ENCODE assay signal across 36 mouse cellular contexts in the genomic region with DNA sequence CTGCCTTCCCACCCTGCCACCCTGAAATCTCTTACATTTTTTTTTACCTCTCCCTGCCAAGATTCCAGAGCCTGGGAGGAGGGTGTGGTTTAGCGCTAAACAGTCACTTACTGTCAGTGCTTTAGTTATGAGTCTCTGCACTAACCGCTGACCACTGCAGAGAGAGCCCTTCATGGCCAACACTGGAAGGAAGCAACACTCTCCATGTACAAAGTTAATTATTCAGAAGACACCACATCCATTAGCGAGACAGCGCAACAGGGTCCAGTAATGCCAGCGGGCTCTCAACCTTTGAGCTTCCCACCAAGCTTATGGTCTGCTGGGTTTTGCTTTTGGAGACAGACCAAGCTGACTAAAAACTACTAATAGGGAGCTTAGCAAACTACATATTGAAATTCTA. TPM values are rescaled to one million over a fixed set of nuclear protein-coding genes. Genes with fewer than 3 reads are reported as not detected.
DNase-seq lines count a peak whose midpoint lies in the region; ATAC-seq lines count a peak whose summit lies in the region.
"Had no signal": no experiment of that assay in that cellular context is flagged by ENCODE, and none has a peak within 500 bp of the region (broad histone marks: within the 10 kb centered on the region; RNA-seq: fewer than 3 reads in every experiment).

No protein-coding gene starts in this region.

- H3K4me3 ChIP-seq in embryonic facial prominence, embryonic 14.5 days (ENCODE audit: low read depth, low read length): no peak overlapping the region
- H3K4me3 ChIP-seq in embryonic facial prominence, embryonic 10.5 days: no peak overlapping the region
- no peak overlapping the region for H3K4me3 ChIP-seq in forebrain, embryonic 16.5 days (replicated peaks; ENCODE audit: low read length)
- H3K4me3 ChIP-seq in midbrain, embryonic 14.5 days (replicated peaks; ENCODE audit: low read depth, low read length): no peak overlapping the region
- H3K4me3 ChIP-seq: forebrain, embryonic 13.5 days; gastrocnemius, adult 2 months; heart, adult 2 months; heart, embryonic 12.5 days; hindbrain, embryonic 13.5 days; layer of hippocampus, adult 2 months; limb, embryonic 10.5 days; limb, embryonic 15.5 days; midbrain, embryonic 13.5 days had no signal

- no peak overlapping the region for H3K4me2 ChIP-seq in embryonic facial prominence, embryonic 14.5 days (ENCODE audit: low read depth, low read length)
- no peak overlapping the region for H3K4me2 ChIP-seq in forebrain, embryonic 16.5 days (ENCODE audit: low read length)
- no peak overlapping the region for H3K4me2 ChIP-seq in midbrain, embryonic 14.5 days (ENCODE audit: low read length)
- H3K4me2 ChIP-seq: forebrain, embryonic 13.5 days; heart, embryonic 12.5 days; hindbrain, embryonic 13.5 days; limb, embryonic 15.5 days; midbrain, embryonic 13.5 days had no signal

- peak; percentile 6 for DNase-seq in embryonic facial prominence, embryonic 14.5 days (ENCODE audit: low spot score)
- no peak for DNase-seq in embryonic facial prominence, embryonic 10.5 days (ENCODE audit: low spot score)
- DNase-seq in kidney, adult 8-10 months: peak; percentile 49 to 74
- peak; percentile 47 for DNase-seq in kidney, postnatal 10 days
- DNase-seq in right cerebral cortex, postnatal 4 days: no peak
- no peak for DNase-seq in midbrain, embryonic 14.5 days
- DNase-seq in gastrocnemius, postnatal 14 days: no peak
- DNase-seq: adrenal gland, adult 2 months; adrenal gland, postnatal 36 days; cerebellum, adult 18-20 months; cerebellum, postnatal 14 days; gastrocnemius, adult 2 months; heart, adult 2 months; heart, postnatal 4 days; lung, adult 2 months; lung, postnatal 10 days; right cerebral cortex, postnatal 25 days; spleen, adult 18-20 months; thymus, postnatal 14 days had no signal

- ATAC-seq in embryonic facial prominence, embryonic 14.5 days (ENCODE audit: low read depth): no peak
- ATAC-seq in forebrain, embryonic 16.5 days: no peak
- ATAC-seq in midbrain, embryonic 14.5 days (ENCODE audit: low FRiP score, low TSS enrichment): no peak
- ATAC-seq: activated CD4-positive, CD25-positive, alpha-beta regulatory T cell, adult 4 months; forebrain, embryonic 13.5 days; intestine, embryonic 16.5 days; midbrain, embryonic 13.5 days had no signal

- no peaks in the 10 kb centered on the region for H3K36me3 ChIP-seq in embryonic facial prominence, embryonic 14.5 days (ENCODE audit: control insufficient read depth, insufficient read depth, low read length)
- no peaks in the 10 kb centered on the region for H3K36me3 ChIP-seq in embryonic facial prominence, embryonic 10.5 days (replicated peaks)
- H3K36me3 ChIP-seq in forebrain, embryonic 16.5 days (ENCODE audit: control insufficient read depth, insufficient read depth): no peaks in the 10 kb centered on the region
- no peaks in the 10 kb centered on the region for H3K36me3 ChIP-seq in midbrain, embryonic 14.5 days (ENCODE audit: control insufficient read depth, insufficient read depth, low read length)
- H3K36me3 ChIP-seq: heart, embryonic 12.5 days; hindbrain, embryonic 13.5 days; limb, embryonic 10.5 days; limb, embryonic 15.5 days; midbrain, embryonic 13.5 days had no signal

- H3K27ac ChIP-seq in embryonic facial prominence, embryonic 14.5 days (replicated peaks; ENCODE audit: low read depth, low read length): no peak overlapping the region
- H3K27ac ChIP-seq in embryonic facial prominence, embryonic 10.5 days (replicated peaks): no peak overlapping the region
- H3K27ac ChIP-seq in forebrain, embryonic 16.5 days (ENCODE audit: low read length): no peak overlapping the region
- no peak overlapping the region for H3K27ac ChIP-seq in midbrain, embryonic 14.5 days (replicated peaks; ENCODE audit: low read depth, low read length)
- H3K27ac ChIP-seq: forebrain, embryonic 13.5 days; gastrocnemius, adult 2 months; heart, adult 2 months; hindbrain, embryonic 13.5 days; layer of hippocampus, adult 2 months; limb, embryonic 10.5 days; limb, embryonic 15.5 days; liver, embryonic 14.5 days; midbrain, embryonic 13.5 days had no signal

- intact Hi-C loops in gastrocnemius, postnatal 14 days (cut with DNase I; ENCODE audit: low total_unique reads): no loop called here

- no peaks in the 10 kb centered on the region for H3K27me3 ChIP-seq in embryonic facial prominence, embryonic 14.5 days (replicated peaks; ENCODE audit: control insufficient read depth, insufficient read depth, low read length)
- no peaks in the 10 kb centered on the region for H3K27me3 ChIP-seq in embryonic facial prominence, embryonic 10.5 days (replicated peaks; ENCODE audit: low read depth, poor library complexity, severe bottlenecking)
- no peaks in the 10 kb centered on the region for H3K27me3 ChIP-seq in forebrain, embryonic 16.5 days (replicated peaks; ENCODE audit: control insufficient read depth, insufficient read depth, low read length)
- no peaks in the 10 kb centered on the region for H3K27me3 ChIP-seq in midbrain, embryonic 14.5 days (ENCODE audit: control insufficient read depth, insufficient read depth, low read length)
- H3K27me3 ChIP-seq: forebrain, embryonic 13.5 days; heart, embryonic 12.5 days; hindbrain, embryonic 13.5 days; limb, embryonic 15.5 days; midbrain, embryonic 13.5 days had no signal

- no peaks in the 10 kb centered on the region for H3K9me3 ChIP-seq in embryonic facial prominence, embryonic 14.5 days (ENCODE audit: control insufficient read depth, low read length)
- 0 out of 2 replicates have a peak, but pooled peaks cover 5% of the 10 kb centered on the region for H3K9me3 ChIP-seq in embryonic facial prominence, embryonic 10.5 days
- no peaks in the 10 kb centered on the region for H3K9me3 ChIP-seq in forebrain, embryonic 16.5 days (ENCODE audit: control insufficient read depth, low read length)
- no peaks in the 10 kb centered on the region for H3K9me3 ChIP-seq in midbrain, embryonic 14.5 days (ENCODE audit: control insufficient read depth, low read length)
- H3K9me3 ChIP-seq: forebrain, embryonic 13.5 days; heart, embryonic 12.5 days; hindbrain, embryonic 13.5 days; limb, embryonic 10.5 days; limb, embryonic 15.5 days; midbrain, embryonic 13.5 days had no signal

- no peaks in the 10 kb centered on the region for H3K4me1 ChIP-seq in embryonic facial prominence, embryonic 14.5 days (ENCODE audit: control insufficient read depth, insufficient read depth, low read length)
- H3K4me1 ChIP-seq in embryonic facial prominence, embryonic 10.5 days: 0 out of 2 replicates have a peak, but pooled peaks cover 3% of the 10 kb centered on the region
- no peaks in the 10 kb centered on the region for H3K4me1 ChIP-seq in forebrain, embryonic 16.5 days (replicated peaks; ENCODE audit: control insufficient read depth, insufficient read depth, low read length)
- H3K4me1 ChIP-seq in midbrain, embryonic 14.5 days (ENCODE audit: control insufficient read depth, insufficient read depth, low read length): no peaks in the 10 kb centered on the region
- H3K4me1 ChIP-seq: forebrain, embryonic 13.5 days; hindbrain, embryonic 13.5 days; midbrain, embryonic 13.5 days had no signal

- H3K9ac ChIP-seq in embryonic facial prominence, embryonic 14.5 days (ENCODE audit: low read depth, low read length): no peak overlapping the region
- no peak overlapping the region for H3K9ac ChIP-seq in forebrain, embryonic 16.5 days (replicated peaks; ENCODE audit: low read depth, low read length)
- H3K9ac ChIP-seq in midbrain, embryonic 14.5 days (replicated peaks; ENCODE audit: low read length): no peak overlapping the region
- H3K9ac ChIP-seq: forebrain, embryonic 13.5 days; heart, embryonic 12.5 days; hindbrain, embryonic 13.5 days; limb, embryonic 15.5 days; liver, embryonic 14.5 days; midbrain, embryonic 13.5 days had no signal

- WGBS in embryonic facial prominence, embryonic 14.5 days: 87% methylated on average over 5 of the region's 5 CpGs
- 91% methylated on average over 5 of the region's 5 CpGs for WGBS in embryonic facial prominence, embryonic 10.5 days
- WGBS in forebrain, embryonic 16.5 days: 89% methylated on average over 5 of the region's 5 CpGs
- 92% methylated on average over 5 of the region's 5 CpGs for WGBS in midbrain, embryonic 14.5 days

RNA-seq across cellular contexts. Expression of a gene that starts 10.9 kb away (rescaled TPM):
- polyA plus RNA-seq in embryonic facial prominence, embryonic 14.5 days (2014; fragmentation: Nextera tagmentation; extraction: Ambion mirVana): not detected in 2 replicates
- not detected in 2 replicates for polyA plus RNA-seq in embryonic facial prominence, embryonic 10.5 days (2016; fragmentation: Nextera tagmentation; extraction: Ambion mirVana)
- not detected in 2 replicates for polyA plus RNA-seq in forebrain, embryonic 16.5 days (2015; fragmentation: Nextera tagmentation; extraction: Ambion mirVana)
- polyA plus RNA-seq in midbrain, embryonic 14.5 days (2014; fragmentation: Nextera tagmentation; extraction: Ambion mirVana): not detected in 2 replicates
- total RNA-seq in gastrocnemius, postnatal 14 days (2021): not detected
- total RNA-seq: adrenal gland, adult 2 months; adrenal gland, postnatal 36 days; gastrocnemius, adult 2 months; heart, adult 2 months; heart, postnatal 4 days; layer of hippocampus, adult 2 months; layer of hippocampus, postnatal 25 days; left cerebral cortex, adult 8-10 months; monocyte, adult 5-6 weeks had no signal
- polyA plus RNA-seq: activated CD4-positive, CD25-positive, alpha-beta regulatory T cell, adult 4 months; forebrain, embryonic 13.5 days; heart, adult 2 months; heart, embryonic 12.5 days; heart, postnatal 0 days; hindbrain, embryonic 13.5 days; limb, embryonic 10.5 days; limb, embryonic 15.5 days; macrophage; midbrain, embryonic 13.5 days; neural tube, embryonic 14.5 days had no signal

RNA-seq across cellular contexts. Expression of a gene that starts 15.0 kb away (rescaled TPM):
- polyA plus RNA-seq in embryonic facial prominence, embryonic 14.5 days (2014; fragmentation: Nextera tagmentation; extraction: Ambion mirVana): 3.8 and 4.5 TPM in 2 replicates
- 0.54 and 1.4 TPM in 2 replicates for polyA plus RNA-seq in embryonic facial prominence, embryonic 10.5 days (2016; fragmentation: Nextera tagmentation; extraction: Ambion mirVana)
- 1.5 and 1.9 TPM in 2 replicates for polyA plus RNA-seq in forebrain, embryonic 16.5 days (2015; fragmentation: Nextera tagmentation; extraction: Ambion mirVana)
- polyA plus RNA-seq in midbrain, embryonic 14.5 days (2014; fragmentation: Nextera tagmentation; extraction: Ambion mirVana): 0.84 and 2.2 TPM in 2 replicates
- total RNA-seq in gastrocnemius, postnatal 14 days (2021): under 1 TPM; 0.95 to 0.96 TPM

RNA-seq across cellular contexts. Expression of a gene that starts 33.9 kb away (rescaled TPM):
- 74.9 and 96.4 TPM in 2 replicates for polyA plus RNA-seq in embryonic facial prominence, embryonic 14.5 days (2014; fragmentation: Nextera tagmentation; extraction: Ambion mirVana)
- 200 and 207 TPM in 2 replicates for polyA plus RNA-seq in embryonic facial prominence, embryonic 10.5 days (2016; fragmentation: Nextera tagmentation; extraction: Ambion mirVana)
- polyA plus RNA-seq in forebrain, embryonic 16.5 days (2015; fragmentation: Nextera tagmentation; extraction: Ambion mirVana): 52.9 and 61.2 TPM in 2 replicates
- polyA plus RNA-seq in midbrain, embryonic 14.5 days (2014; fragmentation: Nextera tagmentation; extraction: Ambion mirVana): 18.9 and 30.2 TPM in 2 replicates
- 1 to 10 TPM; 5.1 to 6.0 TPM for total RNA-seq in gastrocnemius, postnatal 14 days (2021)

RNA-seq across cellular contexts. Expression of a gene that starts 45.8 kb away (rescaled TPM):
- 4.8 and 6.8 TPM in 2 replicates for polyA plus RNA-seq in embryonic facial prominence, embryonic 14.5 days (2014; fragmentation: Nextera tagmentation; extraction: Ambion mirVana)
- polyA plus RNA-seq in embryonic facial prominence, embryonic 10.5 days (2016; fragmentation: Nextera tagmentation; extraction: Ambion mirVana): 3.7 and 4.1 TPM in 2 replicates
- polyA plus RNA-seq in forebrain, embryonic 16.5 days (2015; fragmentation: Nextera tagmentation; extraction: Ambion mirVana): 0.28 and 1.0 TPM in 2 replicates
- polyA plus RNA-seq in midbrain, embryonic 14.5 days (2014; fragmentation: Nextera tagmentation; extraction: Ambion mirVana): 0.11 and 0.67 TPM in 2 replicates
- 1 to 10 TPM in 1 of 2 experiments, under 1 TPM in 1; 0.97 to 1.4 TPM for total RNA-seq in gastrocnemius, postnatal 14 days (2021)
- total RNA-seq: heart, adult 2 months; layer of hippocampus, adult 2 months had no signal
- polyA plus RNA-seq: macrophage; neural tube, embryonic 14.5 days had no signal

RNA-seq across cellular contexts. Expression of a gene that starts 49.4 kb away (rescaled TPM):
- 57.3 TPM in 2 replicates for polyA plus RNA-seq in embryonic facial prominence, embryonic 14.5 days (2014; fragmentation: Nextera tagmentation; extraction: Ambion mirVana)
- polyA plus RNA-seq in embryonic facial prominence, embryonic 10.5 days (2016; fragmentation: Nextera tagmentation; extraction: Ambion mirVana): 63.6 and 68.8 TPM in 2 replicates
- 57.9 and 58.8 TPM in 2 replicates for polyA plus RNA-seq in forebrain, embryonic 16.5 days (2015; fragmentation: Nextera tagmentation; extraction: Ambion mirVana)
- polyA plus RNA-seq in midbrain, embryonic 14.5 days (2014; fragmentation: Nextera tagmentation; extraction: Ambion mirVana): 68.3 and 80.8 TPM in 2 replicates
- total RNA-seq in gastrocnemius, postnatal 14 days (2021): 10 to 100 TPM; 53.6 to 58.2 TPM

Comparison
In these comparisons a context has a peak if more than half of its experiments do, and no peak if none do; other contexts are left out.
1. DNase-seq: peak in embryonic facial prominence, embryonic 14.5 days (single experiment), kidney, adult 8-10 months (2 of 2) and kidney, postnatal 10 days (single experiment); none in embryonic facial prominence, embryonic 10.5 days (single experiment), right cerebral cortex, postnatal 4 days (single experiment), midbrain, embryonic 14.5 days (single experiment) and gastrocnemius, postnatal 14 days (single experiment).